Mouse (Mus musculus) lung, postnatal 0 days (tissue): ENCODE results near the gene Fam118b. TPM values are rescaled to one million over a fixed set of nuclear protein-coding genes. Genes with fewer than 3 reads are reported as not detected.
A peak's percentile ranks its signal among the peaks of the same experiment; 100 is the strongest.

Experiments used
- ATAC-seq: fragments of 200-750 bp; cut with Nextera tagmentation; 2 replicates; pipeline ENCODE4 v1.8.0; 2017; ENCODE audit warnings: moderate library complexity
- DNase-seq: peaks from one replicate; pipeline ENCODE4 v3.0.0-alpha.2; 2016; ENCODE audit warnings: low spot score
- H3K27ac ChIP-seq: fragments of 300-500 bp; sonication (generic); 2 replicates; pipeline ENCODE4 v1.5.1; 2014; ENCODE audit warnings: antibody characterized with exemption, mild to moderate bottlenecking, low read length, mixed read lengths
- H3K27me3 ChIP-seq: fragments of 300-500 bp; sonication (generic); replicated peaks from 2 replicates; pipeline ENCODE4 v1.6.1; 2014; ENCODE audit warnings: low read length, mixed read lengths; ENCODE audit not compliant: insufficient read depth
- H3K36me3 ChIP-seq: fragments of 300-500 bp; sonication (generic); 2 replicates; pipeline ENCODE4 v1.6.1; 2014; ENCODE audit warnings: low read length, mixed read lengths; ENCODE audit not compliant: insufficient read depth
- H3K4me1 ChIP-seq: fragments of 300-500 bp; sonication (generic); 2 replicates; pipeline ENCODE4 v1.6.1; 2014; ENCODE audit warnings: antibody characterized with exemption, low read depth, low read length, mixed read lengths; ENCODE audit not compliant: insufficient read depth
- H3K4me2 ChIP-seq: fragments of 300-500 bp; sonication (generic); replicated peaks from 2 replicates; pipeline ENCODE4 v1.6.1; 2014; ENCODE audit warnings: low read depth, mild to moderate bottlenecking, low read length, moderate library complexity, mixed read lengths
- H3K4me3 ChIP-seq: fragments of 300-500 bp; sonication (generic); 2 replicates; pipeline ENCODE4 v1.5.1; 2014; ENCODE audit warnings: low read depth, low read length
- H3K9ac ChIP-seq: fragments of 300-500 bp; sonication (generic); replicated peaks from 2 replicates; pipeline ENCODE4 v1.6.1; 2014; ENCODE audit warnings: low read depth, mild to moderate bottlenecking
- H3K9me3 ChIP-seq: fragments of 300-500 bp; sonication (generic); 2 replicates; pipeline ENCODE4 v1.6.1; 2016; ENCODE audit warnings: low read length, mixed read lengths
- CTCF ChIP-seq: IDR thresholded peaks from 2 replicates; pipeline ENCODE4 v1.5.1; 2016; ENCODE audit warnings: antibody characterized with exemption, mild to moderate bottlenecking
- EP300 ChIP-seq: IDR thresholded peaks from 2 replicates; pipeline ENCODE4 v1.6.1; 2016; ENCODE audit warnings: antibody characterized with exemption, mild to moderate bottlenecking, control low read depth
- WGBS: fragments of 180-500 bp; shearing (Covaris S2); extraction: QIAGEN DNeasy Blood & Tissue Kit; methylation state at CpG from one replicate; pipeline ENCODE4 v1.1.7; 2014; 5-methylcytosine and 5-hydroxymethylcytosine counted together
- polyA plus RNA-seq: library from polyadenylated mRNA; unstranded; fragments of >200 nt; fragmentation: Nextera tagmentation; extraction: Ambion mirVana; gene quantifications from 2 replicates; pipeline ENCODE4 v1.2.1, GENCODE M21; 2015

The Fam118b gene
- polyA plus RNA-seq = 25.8 and 27.5 TPM in 2 replicates

- H3K36me3 ChIP-seq = 0 out of 2 replicates have a peak, but pooled peaks cover 3% of the 10 kb centered on the region
- TF ChIP-seq EP300 (no peak), CTCF (no peak)
- H3K4me1 ChIP-seq = peaks cover 6% of the 10 kb centered on the region; the same call in 1 of the 2 replicates
- H3K27ac ChIP-seq = peak within 1 kb of the TSS; percentile 59
- DNase-seq (peak; percentile 96), ATAC-seq (peak; percentile 97)
- peak within 1 kb of the TSS; percentile 67 for H3K9ac ChIP-seq
- peak within 1 kb of the TSS; percentile 74 for H3K4me3 ChIP-seq
- peak within 1 kb of the TSS; percentile 76 for H3K4me2 ChIP-seq
- no peaks in the 10 kb centered on the region for H3K27me3 ChIP-seq
- no peaks in the 10 kb centered on the region for H3K9me3 ChIP-seq
- under 1% methylated on average over 53 of the region's 62 CpGs for WGBS
Observed at GRCm38 (mm10) chr9:35267146-35267975, at the start of gene Fam118b, which contains the start of gene Rpusd4. Gene Fam118b, minus strand, starts transcription at chr9:35267805. Gene Rpusd4, plus strand, starts transcription at chr9:35267865.

DNA sequence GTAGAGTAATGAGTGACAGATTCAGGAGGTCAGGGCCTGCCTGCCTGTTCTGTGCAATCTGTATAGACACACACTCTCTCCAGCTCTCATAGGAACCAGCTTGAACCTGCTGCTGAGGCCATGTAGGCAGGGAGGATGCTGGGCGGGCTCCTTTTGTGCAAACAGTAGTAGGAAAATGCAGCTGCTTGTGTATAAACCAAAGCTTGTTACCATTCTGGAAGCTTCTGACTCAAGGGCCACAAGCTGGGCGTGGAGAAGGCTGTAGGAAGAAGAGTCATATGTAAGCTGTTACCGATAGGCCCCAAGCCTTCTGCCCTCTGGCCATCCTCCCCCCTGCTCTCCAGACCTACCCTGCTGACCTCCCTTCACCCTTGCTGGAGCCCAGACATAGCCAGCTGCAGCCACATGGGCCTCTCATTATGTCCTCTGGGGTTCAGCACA, 49.2 kb upstream of the Fam118b start:
- Histone ChIP-seq H3K4me2 (no peak overlapping the region), H3K36me3 (no peaks in the 10 kb centered on the region), H3K9me3 (no peaks in the 10 kb centered on the region), H3K27me3 (no peaks in the 10 kb centered on the region), H3K4me1 (no peaks in the 10 kb centered on the region), H3K9ac (no peak overlapping the region), H3K4me3 (no peak overlapping the region), H3K27ac (no peak overlapping the region)
- TF ChIP-seq EP300 = no peak
- TF ChIP-seq CTCF = no peak
- WGBS = 51% methylated on average over 3 of the region's 3 CpGs
- ATAC-seq (peak; percentile 39; the same call in 1 of the 2 replicates), DNase-seq (no peak)

DNA sequence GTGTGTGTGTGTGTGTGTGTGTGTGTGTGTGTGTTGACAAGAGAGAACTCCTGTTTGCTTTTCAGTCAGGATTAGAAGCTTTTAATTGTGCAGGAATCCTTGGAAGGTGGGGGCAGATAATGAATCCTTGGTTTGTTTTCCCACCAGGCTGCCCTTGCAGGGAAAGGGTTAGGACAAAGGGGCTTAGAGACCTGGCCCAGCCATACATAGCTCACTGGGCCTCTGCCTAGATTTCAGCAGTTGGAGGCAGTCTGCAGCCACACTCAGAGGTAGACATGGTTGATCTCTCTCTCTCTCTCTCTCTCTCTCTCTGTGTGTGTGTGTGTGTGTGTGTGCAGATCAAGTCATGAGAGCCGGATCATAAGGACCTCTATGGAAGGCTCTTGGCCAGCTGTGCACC, 46.6 kb upstream of the Fam118b start:
- 64% methylated on average over 1 of the region's 1 CpGs for WGBS
- no peak overlapping the region for H3K4me3 ChIP-seq
- H3K9me3 ChIP-seq = no peaks in the 10 kb centered on the region
- H3K27ac ChIP-seq = no peak overlapping the region
- TF ChIP-seq EP300 (no peak), CTCF (no peak)
- ATAC-seq = no peak
- H3K36me3 ChIP-seq = no peaks in the 10 kb centered on the region
- H3K27me3 ChIP-seq = no peaks in the 10 kb centered on the region
- no peak overlapping the region for H3K4me2 ChIP-seq
- no peak for DNase-seq
- H3K9ac ChIP-seq = no peak overlapping the region
- H3K4me1 ChIP-seq = no peaks in the 10 kb centered on the region

- no peaks in the 10 kb centered on the region for H3K4me1 ChIP-seq
- ATAC-seq (no peak), DNase-seq (no peak)
- no peak overlapping the region for H3K4me3 ChIP-seq
- H3K9ac ChIP-seq = no peak overlapping the region
- no peak overlapping the region for H3K4me2 ChIP-seq
- H3K27me3 ChIP-seq = no peaks in the 10 kb centered on the region
- H3K36me3 ChIP-seq = no peaks in the 10 kb centered on the region
- no peak overlapping the region for H3K27ac ChIP-seq
- TF ChIP-seq EP300 (no peak), CTCF (no peak)
- H3K9me3 ChIP-seq = no peaks in the 10 kb centered on the region
- WGBS = 29% methylated on average over 4 of the region's 4 CpGs
Observed at GRCm38 (mm10) chr9:35313601-35314000, 46.0 kb upstream of the Fam118b start.

GRCm38 (mm10) chr9:35312516-35312915, 44.9 kb upstream of the Fam118b start:
- Histone ChIP-seq H3K9me3 (no peaks in the 10 kb centered on the region), H3K36me3 (no peaks in the 10 kb centered on the region), H3K4me3 (no peak overlapping the region), H3K4me2 (no peak overlapping the region), H3K27me3 (no peaks in the 10 kb centered on the region), H3K4me1 (no peaks in the 10 kb centered on the region), H3K9ac (no peak overlapping the region), H3K27ac (no peak overlapping the region)
- TF ChIP-seq CTCF = no peak
- no peak for TF ChIP-seq EP300
- DNase-seq (no peak), ATAC-seq (no peak)
- WGBS = 65% methylated on average over 3 of the region's 3 CpGs

DNA sequence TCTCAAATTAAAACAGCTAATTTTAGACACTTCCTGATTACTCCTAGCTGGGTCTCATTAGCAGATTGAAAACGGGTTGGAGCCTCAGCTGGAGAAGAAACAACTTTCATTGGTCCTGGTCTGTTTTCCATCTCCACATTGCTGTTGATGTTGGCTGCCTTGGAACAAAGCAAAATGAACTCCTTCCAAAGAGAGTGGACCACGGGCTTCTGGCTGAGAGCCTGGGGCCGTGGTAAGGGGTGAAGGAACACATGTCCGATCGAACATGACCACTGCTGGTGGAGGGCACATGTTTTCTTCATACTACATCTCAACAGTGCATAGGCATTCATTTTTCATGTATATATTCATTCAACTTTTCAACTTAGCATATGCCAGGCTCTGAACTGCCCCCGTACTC, 42.8 kb upstream of the Fam118b start:
- no peaks in the 10 kb centered on the region for H3K36me3 ChIP-seq
- DNase-seq = no peak
- no peak overlapping the region for H3K4me2 ChIP-seq
- WGBS = 82% methylated on average over 6 of the region's 6 CpGs
- H3K9me3 ChIP-seq = no peaks in the 10 kb centered on the region
- ATAC-seq = no peak
- H3K27ac ChIP-seq = no peak overlapping the region
- no peaks in the 10 kb centered on the region for H3K4me1 ChIP-seq
- no peaks in the 10 kb centered on the region for H3K27me3 ChIP-seq
- H3K4me3 ChIP-seq = no peak overlapping the region
- TF ChIP-seq EP300 = no peak
- no peak for TF ChIP-seq CTCF
- H3K9ac ChIP-seq = no peak overlapping the region
